Mouse (Mus musculus) heart, postnatal 14 days (tissue): ENCODE data around the gene Hao2. TPM values are rescaled to one million over a fixed set of nuclear protein-coding genes. Genes with fewer than 3 reads are reported as not detected.

ENCODE experiments used
- DNase-seq, 2 experiments: peaks; one replicate each; pipeline ENCODE4 v3.0.0; 2021 to 2022
- intact Hi-C: fragments of 180-260 bp; cut with DNase I; formaldehyde crosslinking; loops from one replicate; pipeline ENCODE4 v1.15.1; 2025
- total RNA-seq, 2 experiments: library from RNA; stranded (reverse); gene quantifications; 2 replicates each; pipeline ENCODE4 v1.2.3; 2021

The Hao2 gene
- total RNA-seq, 2 experiments from 2014 or later: not detected

DNA sequence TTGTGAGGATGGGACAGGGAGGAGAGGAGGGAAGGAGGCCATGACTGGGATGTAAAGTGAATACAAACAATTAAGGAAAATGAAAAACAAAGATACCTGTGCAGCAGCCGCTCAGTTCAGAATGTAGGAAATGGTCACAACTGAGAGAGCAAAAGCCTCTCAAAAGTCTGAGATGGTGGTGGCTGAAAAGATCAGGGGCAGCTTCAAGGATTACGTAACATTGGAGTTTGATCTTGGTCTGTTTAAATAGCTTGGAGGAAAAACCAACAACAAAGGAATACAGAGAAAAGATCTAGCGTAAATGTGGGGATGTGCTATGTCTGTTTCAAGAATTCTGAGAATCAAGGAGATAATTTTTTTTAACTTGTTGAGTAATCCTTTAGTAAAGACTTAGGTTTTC lies 33.5 kb downstream of the Hao2 start, which contains the start of gene Hsd3b1:
Hsd3b1 (minus strand) TSS at position 219 of the 400 bp plus-strand sequence.
- no peak for DNase-seq
- intact Hi-C loops: no loop called here

DNA sequence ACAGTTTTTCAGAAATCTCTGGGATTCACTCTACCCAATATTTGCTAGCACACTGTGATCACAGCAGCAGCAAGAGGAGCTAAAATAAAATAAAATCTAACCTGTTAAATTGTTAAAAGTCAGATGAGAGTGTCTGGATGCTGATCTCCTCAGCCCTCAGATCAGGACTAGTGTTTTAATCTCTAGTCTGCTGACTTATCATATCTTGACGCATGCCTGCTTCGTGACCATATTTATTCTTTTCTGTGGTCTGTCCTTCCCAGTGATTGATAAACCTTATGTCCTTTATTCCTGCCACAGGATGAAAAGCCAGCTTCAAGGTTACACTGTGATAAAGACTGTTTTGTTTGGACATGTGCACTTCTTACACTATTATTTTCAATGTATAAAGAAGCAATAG lies 35.0 kb downstream of the Hao2 start:
- intact Hi-C loops: no loop called here
- DNase-seq: no peak

DNA sequence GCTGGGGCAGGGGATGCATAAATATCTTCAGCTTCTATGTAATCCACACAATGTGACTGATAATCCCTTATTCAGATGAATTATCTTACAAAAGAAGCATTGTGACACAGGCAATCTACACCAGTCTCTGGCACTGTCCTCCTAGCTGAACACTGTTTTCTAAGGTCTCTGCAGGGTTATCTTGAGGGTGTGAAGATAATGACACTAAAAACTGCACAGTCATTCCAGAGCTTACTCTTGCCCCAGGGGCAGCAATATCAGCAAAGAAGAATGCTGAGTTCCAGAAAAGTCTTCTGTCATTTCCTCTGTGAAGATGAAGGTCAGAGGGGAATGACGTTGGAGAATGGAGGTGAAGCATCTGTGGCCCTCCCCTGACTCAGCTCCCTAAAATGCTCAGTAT lies 36.1 kb downstream of the Hao2 start:
- no peak for DNase-seq

DNA sequence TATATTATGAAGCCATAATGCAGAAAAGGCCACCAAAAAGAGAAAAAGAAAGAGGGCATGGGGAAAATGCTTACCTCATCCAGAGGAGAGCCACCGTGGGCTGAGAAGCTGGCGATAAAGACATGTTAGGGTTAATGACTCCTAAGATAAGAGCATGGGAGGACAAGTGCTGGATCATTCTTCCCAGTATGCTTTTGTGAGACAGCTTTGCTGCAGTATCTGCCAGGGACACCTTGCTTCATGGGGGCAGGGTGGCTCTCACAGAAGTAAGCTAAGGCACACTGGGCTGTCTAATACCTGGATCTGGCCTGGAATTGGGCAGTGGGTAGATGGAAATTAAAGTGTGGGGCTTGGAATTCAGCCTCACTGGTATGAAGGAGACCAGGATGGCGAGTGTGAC lies 37.9 kb downstream of the Hao2 start:
- intact Hi-C loops: no loop called here

More for the DNA sequence above, 36.1 kb downstream of the Hao2 start:
- intact Hi-C loops: no loop called here

DNA sequence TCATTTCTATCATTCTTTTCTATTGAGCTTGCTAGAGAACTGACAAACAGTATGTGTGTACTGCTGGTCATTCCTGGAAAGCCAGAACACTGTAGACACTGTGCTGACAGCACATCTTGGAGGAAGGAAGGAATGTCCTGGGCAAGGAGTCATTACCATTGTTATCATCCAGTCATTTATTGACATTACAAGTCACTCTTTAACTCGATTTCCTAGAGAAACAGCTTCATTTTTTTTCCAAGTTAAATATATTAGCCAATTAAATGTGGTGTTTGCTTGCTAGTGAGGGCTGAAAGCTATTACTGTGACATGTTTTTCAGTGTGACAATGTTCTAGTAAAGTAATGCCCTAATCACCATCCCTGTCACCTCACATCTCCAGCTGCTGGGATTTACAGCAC lies 39.4 kb downstream of the Hao2 start:
- intact Hi-C loops: no loop called here
- no peak for DNase-seq

More for the DNA sequence above, 37.9 kb downstream of the Hao2 start:
- no peak for DNase-seq

DNA sequence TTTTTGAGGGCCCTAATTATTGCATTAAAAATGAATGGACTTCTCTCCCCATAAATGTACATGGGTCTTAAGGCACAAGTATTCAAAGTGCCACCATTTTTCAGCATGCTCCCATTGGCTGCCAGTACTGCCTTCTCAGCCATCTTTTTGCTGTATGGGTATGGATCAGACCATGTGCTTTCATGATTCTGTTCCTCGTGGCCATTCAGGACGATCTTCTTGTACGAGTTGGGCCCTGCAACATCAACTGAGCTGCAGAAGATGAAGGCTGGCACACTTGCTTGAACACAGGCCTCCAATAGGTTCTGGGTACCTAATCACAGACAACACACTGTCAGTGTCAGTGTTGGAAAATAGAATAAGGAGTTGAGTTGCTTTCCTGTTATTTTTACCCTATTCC lies 40.0 kb downstream of the Hao2 start:
- no peak for DNase-seq
- intact Hi-C loops: no loop called here

DNA sequence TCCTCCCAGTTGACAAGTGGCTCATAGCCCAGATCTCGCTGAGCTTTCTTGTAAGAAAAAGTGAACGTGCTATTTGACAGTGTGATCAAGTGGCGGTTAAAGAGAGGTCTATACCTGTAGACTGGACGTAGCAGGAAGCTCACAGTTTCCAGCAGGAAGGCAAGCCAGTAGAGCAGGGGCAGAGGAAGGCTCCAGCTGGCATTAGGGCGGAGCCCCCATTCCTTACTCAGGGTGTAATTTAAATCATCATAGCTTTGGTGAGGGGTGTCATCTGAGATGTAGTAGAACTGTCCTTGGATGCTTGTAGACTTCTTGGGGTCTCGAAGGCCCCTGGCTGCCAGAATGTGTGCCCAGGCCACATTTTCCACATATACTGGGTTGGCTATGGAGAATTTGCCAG lies 40.4 kb downstream of the Hao2 start:
- no peak for DNase-seq
- intact Hi-C loops: no loop called here

DNA sequence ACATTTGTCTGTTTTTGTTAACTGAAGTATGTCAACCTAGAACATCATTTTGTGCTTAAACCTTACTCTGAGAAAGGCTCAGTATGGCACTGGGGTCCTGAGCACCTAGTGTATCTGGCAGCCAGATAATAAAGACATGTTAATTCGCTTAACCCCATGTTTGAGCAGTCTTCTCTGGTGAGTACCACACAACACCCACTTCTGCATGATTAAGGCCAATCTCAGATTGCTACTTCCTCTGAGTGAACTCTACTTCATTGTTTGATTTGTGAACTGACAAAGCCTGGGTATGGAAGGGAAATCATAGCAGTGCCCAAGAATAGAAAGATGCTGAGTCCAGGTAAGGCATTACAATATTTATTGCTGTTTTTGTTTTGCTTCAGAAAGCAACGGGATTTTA lies 41.2 kb downstream of the Hao2 start:
- intact Hi-C loops: no loop called here
- no peak for DNase-seq

DNA sequence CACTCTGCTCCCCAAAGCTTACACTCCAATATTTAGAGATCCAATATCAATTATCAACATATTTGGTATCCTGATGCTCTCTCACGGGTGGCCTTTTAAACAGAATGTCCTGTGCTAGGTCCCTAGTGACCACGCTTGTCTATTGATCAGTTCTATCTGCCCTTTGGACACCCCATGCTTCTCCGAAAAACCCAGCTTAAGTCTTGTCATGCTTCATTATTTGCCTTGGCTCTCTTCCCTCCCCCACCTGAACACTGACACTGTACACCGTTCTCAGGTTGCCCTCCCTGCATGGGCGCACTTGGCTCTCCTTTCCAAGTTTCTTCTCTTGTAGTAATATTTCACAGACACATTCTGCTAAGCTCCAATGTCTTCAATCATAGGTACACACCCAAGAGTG lies 42.8 kb downstream of the Hao2 start:
- intact Hi-C loops: no loop called here

DNA sequence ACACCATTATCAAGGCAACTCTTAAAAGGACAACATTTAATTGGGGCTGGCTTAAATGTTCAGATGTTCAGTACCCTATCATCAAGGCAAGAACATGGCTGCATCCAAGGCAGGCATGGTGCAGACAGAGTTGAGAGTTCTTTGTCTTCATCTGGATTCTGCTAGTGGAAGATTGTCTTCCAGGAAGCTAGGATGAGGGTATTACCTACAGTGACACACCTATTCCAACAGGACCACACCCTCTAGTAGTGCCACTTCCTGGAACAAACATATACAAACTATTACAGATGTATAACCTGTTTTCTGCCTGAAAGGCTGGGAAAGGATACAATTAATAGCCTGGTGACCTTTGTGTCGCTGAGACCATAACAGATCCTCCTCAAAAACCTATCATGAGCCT lies 44.1 kb downstream of the Hao2 start:
- DNase-seq: no peak
- intact Hi-C loops: no loop called here

More for the DNA sequence above, 42.8 kb downstream of the Hao2 start:
- DNase-seq: no peak

Other genes with a start within 250 kb of the Hao2 start
- gene Hsd3b2, start 168.7 kb downstream of the Hao2 start, total RNA-seq: not detected
- gene Hsd3b3, start 130.1 kb downstream of the Hao2 start, total RNA-seq: not detected
- gene Hsd3b6, start 78.8 kb downstream of the Hao2 start, total RNA-seq: not detected
- gene Hsd3b1, start 33.4 kb downstream of the Hao2 start, total RNA-seq: not detected
- 1 to 10 TPM; 7.1 to 7.6 TPM for gene Wars2, start 247.8 kb upstream of the Hao2 start, total RNA-seq